Mouse (Mus musculus): Measurements from ENCODE around the gene Ralgps1.

GRCm38 (mm10) chr2:33154751-33155372 lies 216.4 kb downstream of the Ralgps1 start:
- TF ChIP-seq GATA1 (IDR thresholded peaks at IDR 0.05; ENCODE audit: borderline replicate concordance, low read length) (no peak), FLI1 (IDR thresholded peaks at IDR 0.05; ENCODE audit: low read length) (no peak)
